In genomic region chr14:46889096-46889495, GRCm38 (mm10) we compare ENCODE assay signal across 18 mouse cellular contexts. TPM values are rescaled to one million over a fixed set of nuclear protein-coding genes. Genes with fewer than 3 reads are reported as not detected.
"Had no signal": no experiment of that assay in that cellular context is flagged by ENCODE, and none has a peak within 500 bp of the region (broad histone marks: within the 10 kb centered on the region; RNA-seq: fewer than 3 reads in every experiment).

No protein-coding gene starts in this region.

- H3K9me3 ChIP-seq: lung, embryonic 15.5 days; midbrain, embryonic 13.5 days; midbrain, embryonic 15.5 days; neural tube, embryonic 12.5 days; stomach, embryonic 15.5 days had no signal

- H3K4me2 ChIP-seq: lung, embryonic 15.5 days; midbrain, embryonic 11.5 days; midbrain, embryonic 13.5 days; midbrain, embryonic 15.5 days; neural tube, embryonic 12.5 days; stomach, embryonic 15.5 days had no signal

- DNase-seq: lung, postnatal 14 days; lung, postnatal 36 days; right cerebral cortex, postnatal 14 days; thymus, adult 2 months; thymus, postnatal 25 days; thymus, postnatal 4 days had no signal

- H3K36me3 ChIP-seq: lung, embryonic 15.5 days; midbrain, embryonic 13.5 days; midbrain, embryonic 15.5 days; neural tube, embryonic 12.5 days; stomach, embryonic 15.5 days had no signal

- H3K27me3 ChIP-seq: lung, embryonic 15.5 days; midbrain, embryonic 13.5 days; midbrain, embryonic 15.5 days; neural tube, embryonic 12.5 days; stomach, embryonic 15.5 days had no signal

- H3K4me3 ChIP-seq: lung, embryonic 15.5 days; midbrain, embryonic 13.5 days; midbrain, embryonic 15.5 days; neural tube, embryonic 12.5 days; stomach, embryonic 15.5 days had no signal

- H3K27ac ChIP-seq: lung, embryonic 15.5 days; macrophage; midbrain, embryonic 13.5 days; midbrain, embryonic 15.5 days; neural tube, embryonic 12.5 days; stomach, embryonic 15.5 days; stomach, postnatal 0 days had no signal

- H3K9ac ChIP-seq: lung, embryonic 15.5 days; midbrain, embryonic 13.5 days; midbrain, embryonic 15.5 days; neural tube, embryonic 12.5 days; stomach, embryonic 15.5 days had no signal

- ATAC-seq: lung, postnatal 0 days; midbrain, embryonic 13.5 days; midbrain, embryonic 15.5 days had no signal

RNA-seq across cellular contexts. Expression of gene Samd4, which starts 6.4 kb away (rescaled TPM):
- total RNA-seq: megakaryocyte progenitor cell, adult 5-6 weeks; monocyte, adult 5-6 weeks; neutrophil, adult 5-6 weeks had no signal
